Mouse (Mus musculus) ZHBTc4 (cell line): ENCODE data around the gene Sfmbt1.

Source experiments
- DNase-seq: peaks from one replicate; pipeline ENCODE4 v3.0.0-alpha.2; 2011; ENCODE audit warnings: low read depth, low spot score

The Sfmbt1 gene

GRCm38 (mm10) chr14:30825021-30825475, 110.4 kb downstream of the Sfmbt1 start:
- no peak for DNase-seq

GRCm38 (mm10) chr14:30825476-30826131, 111.0 kb downstream of the Sfmbt1 start, which contains the start of gene Tmem110:
Gene Tmem110 (plus strand): TSS chr14:30825590.
- DNase-seq = peak; percentile 92

DNA sequence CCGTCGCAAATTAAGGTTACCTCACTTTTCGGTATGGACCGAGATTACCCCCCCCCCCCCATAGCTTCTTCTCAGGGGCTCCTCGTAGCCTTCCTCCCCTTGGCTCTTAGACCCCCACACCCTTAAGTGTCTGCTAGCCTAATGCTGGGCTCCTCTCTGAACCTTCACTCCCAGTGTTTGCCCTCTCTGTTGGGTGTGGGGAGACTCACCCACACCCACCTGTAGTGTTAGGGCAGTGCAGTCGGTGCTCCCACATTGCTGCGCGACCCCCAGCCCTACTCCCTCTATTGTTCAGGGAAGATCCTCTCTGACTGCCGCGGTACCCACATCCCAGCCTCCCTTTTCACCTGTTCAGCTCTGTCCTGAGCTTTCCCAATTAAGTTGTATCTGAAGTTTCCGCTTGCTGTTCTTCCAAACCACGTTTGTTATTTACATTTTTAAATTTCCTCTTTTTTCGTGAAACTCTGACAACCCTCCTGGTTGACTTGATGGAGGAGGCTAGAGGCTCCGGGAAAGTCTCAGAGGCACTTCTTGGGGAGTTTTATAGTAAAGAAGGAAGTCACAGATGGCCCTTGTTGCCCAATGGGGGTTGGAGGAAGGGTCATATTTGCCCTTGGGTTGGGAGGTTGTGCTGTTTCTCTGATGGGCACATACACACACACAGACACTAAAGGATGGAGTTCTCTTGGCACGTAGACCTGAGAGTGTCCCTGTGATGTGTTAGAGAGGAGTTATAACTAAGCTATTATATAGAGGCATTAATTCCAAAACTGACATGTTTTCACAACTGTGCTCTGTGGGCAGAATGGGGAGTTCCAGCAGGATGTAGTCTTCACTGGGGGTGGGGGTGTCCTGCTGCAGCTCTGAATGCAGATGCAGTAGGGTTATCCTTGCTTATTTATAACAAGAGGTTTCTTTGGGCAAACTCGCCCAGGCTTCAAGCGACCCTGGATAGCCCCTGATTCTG, 111.8 kb downstream of the Sfmbt1 start:
- DNase-seq = no peak

DNA sequence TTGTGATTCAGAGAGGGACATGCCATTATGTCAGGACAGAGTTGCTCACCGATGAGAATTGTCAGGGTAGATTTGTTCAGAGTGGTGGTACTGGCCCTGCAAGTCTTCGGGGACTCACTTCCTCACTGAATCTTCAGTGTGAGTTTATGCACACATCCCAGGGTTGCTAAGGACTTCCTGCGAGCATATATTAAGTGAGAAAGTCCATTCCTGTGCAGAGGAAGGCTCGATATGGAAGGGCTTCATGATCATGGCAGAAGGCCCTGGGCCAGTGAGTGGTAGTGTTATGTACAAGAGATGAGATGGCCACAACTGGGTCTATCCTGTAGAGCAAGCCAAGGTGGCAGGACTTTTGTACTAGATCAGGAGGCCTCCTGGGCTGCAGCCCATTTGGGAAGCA, 112.8 kb downstream of the Sfmbt1 start:
- DNase-seq = no peak

DNA sequence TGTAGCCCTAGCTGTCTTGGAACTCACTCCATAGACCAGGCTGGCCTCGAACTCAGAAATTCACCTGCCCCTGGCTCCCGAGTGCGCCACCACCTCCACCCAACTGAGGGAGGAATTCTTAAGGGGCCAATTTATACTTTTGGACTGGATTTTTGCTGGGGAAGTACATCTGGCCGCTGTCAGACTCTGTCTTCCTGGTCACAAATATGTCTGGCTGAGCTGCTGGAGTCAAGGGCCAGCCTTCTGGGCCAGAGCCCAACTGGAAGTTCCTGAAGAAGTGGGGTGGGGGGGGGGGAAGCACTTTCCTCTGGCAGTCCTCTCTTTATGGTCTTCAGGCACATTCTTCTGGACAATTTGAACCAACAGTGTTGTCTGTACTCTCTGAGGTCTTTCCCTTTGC, 113.4 kb downstream of the Sfmbt1 start:
- no peak for DNase-seq

GRCm38 (mm10) chr14:30828635-30829460, 114.2 kb downstream of the Sfmbt1 start:
- DNase-seq = no peak

GRCm38 (mm10) chr14:30837416-30837996, 122.9 kb downstream of the Sfmbt1 start:
- no peak for DNase-seq

- no peak for DNase-seq
Observed at GRCm38 (mm10) chr14:30843701-30844100, 129.1 kb downstream of the Sfmbt1 start.

DNA sequence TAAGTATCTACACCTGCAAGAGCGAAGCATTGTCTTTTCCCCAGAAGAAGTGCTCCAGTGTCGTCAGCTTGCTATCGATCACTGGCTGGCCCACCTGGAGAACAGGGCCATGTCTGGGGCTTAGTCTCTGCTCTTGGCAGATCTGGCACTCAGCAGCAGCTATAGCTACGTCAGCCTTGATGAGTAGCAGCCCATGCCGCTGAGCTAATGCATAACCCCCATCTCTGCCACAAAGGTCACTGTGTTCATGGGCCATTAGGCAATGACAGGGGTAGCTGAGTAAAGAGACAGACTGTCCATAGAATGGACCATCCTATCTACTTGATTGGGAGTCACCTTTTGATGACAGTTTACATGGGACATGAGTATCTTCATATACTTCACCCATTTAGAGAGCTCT, 135.9 kb downstream of the Sfmbt1 start:
- no peak for DNase-seq

DNA sequence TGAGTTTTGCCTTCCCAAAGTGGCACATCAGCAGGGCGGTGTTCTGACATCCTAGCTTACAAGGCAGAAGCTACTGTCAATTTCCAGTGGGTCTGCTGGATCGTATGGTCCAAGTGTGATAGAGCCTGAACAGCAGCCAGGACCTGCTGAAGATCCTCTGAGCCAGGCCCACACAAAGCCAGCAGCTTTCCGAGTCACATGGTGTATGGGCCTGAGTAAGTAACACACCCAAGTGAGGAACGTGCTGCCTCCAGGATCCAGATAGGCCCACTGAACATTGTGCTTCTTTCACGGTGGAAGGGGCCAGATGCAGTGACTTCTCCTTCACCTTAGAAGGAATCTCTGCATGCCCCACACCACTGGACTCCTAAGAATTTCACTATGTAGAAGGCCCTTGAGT, 137.7 kb downstream of the Sfmbt1 start:
- DNase-seq = peak; percentile 49

GRCm38 (mm10) chr14:30855316-30855715, 140.7 kb downstream of the Sfmbt1 start:
- DNase-seq = no peak

DNA sequence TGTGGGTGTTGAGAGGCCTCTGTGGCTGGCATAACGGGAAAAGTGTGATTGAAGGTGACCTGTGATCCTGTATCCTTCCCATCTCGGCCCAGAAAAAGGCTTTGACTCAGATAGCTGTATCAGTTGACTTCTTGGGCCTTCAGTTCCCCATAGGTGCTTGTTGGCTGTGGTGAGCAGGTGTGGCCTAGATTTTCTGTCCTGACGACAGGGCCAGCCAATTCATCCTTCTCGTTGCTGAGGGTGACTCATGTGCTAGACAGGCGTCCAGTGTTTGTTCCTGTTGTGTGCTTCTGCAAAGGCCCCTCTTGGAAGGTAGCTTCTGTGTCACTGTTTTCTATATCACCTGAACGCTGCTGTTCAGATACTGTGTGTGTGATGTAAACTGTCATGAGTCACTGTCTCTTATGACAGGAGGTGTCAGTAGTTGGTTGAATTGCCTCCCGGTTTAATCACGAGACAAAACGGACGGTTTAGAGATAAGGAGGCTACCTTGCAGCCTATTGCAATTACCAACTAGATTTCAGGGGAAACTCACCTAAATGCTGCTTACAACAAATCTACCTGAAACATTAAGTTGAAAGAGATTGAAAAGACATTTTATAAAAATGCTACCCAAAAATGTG, 142.3 kb downstream of the Sfmbt1 start:
- no peak for DNase-seq

DNA sequence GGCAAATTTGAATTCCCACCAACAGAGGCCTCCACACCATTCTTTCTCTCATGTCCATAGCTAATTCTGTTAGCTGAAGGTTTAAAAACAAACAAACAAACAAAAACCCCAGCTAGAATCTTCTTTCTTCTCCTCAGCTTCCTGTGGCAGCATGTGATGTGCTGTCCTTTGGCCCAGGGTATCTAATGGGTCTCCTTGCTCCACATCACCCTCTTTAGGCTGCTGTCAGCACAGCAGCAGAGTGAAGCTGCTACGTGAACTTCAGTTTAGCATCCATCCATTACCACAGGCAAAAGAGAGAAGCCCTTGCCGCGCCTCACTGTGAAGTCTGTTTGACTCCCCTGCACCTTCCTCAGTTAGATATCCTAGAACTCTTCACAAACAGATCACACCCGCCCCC, 143.3 kb downstream of the Sfmbt1 start:
- DNase-seq = peak; percentile 57

DNA sequence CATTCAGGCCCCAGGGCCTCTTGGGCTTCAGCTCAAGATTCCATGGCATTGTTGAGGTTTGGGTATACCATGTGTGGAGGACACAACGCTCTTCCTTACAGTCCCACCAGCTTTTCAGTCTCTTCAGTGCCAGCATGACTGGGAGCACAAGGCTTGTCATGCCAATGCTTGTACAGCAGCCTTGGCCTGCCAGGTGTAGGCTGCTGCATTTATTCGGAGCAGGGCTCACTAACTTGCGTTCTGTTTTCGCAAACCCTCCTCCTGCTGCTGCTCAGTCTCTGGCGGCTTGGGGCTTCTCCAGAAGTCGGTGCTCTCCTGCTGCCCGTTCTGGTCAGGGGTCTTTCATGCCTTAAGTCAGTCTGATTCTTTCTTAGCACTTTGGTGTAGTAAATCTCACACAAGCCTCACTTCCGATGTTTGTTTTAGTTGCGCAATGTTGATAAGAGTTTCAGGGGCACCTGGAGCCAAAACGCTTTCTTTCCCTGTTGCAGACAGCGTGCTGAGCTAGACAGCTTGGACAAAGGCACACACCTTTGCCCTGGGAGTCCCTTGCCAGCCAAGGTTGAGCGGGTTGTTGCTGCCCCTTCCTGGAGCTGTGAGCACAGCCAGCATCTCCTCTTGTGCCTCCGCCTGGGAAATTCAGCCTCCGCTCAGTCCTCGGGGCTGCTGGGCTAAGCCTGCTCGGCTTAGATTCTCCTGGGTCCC, 146.9 kb downstream of the Sfmbt1 start:
- no peak for DNase-seq

DNA sequence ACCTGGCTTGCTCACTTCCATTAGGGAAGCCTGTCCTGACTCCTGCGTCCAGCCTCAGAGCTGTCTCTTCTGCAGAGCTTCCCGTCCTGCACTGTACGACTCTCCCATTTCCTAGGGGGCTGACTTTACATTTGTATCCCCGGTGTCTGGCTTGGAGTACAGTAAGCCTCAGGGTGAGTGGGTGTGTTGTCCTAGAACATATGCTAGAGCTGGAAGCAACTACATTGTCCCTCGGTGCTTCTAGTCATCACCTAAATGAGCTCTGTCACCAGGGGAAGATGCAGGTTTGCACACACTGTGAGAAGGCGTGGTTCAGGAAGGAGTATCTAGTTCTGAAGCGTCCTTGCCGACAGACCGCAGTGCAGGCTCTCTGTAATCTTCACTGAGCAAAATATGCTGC, 147.7 kb downstream of the Sfmbt1 start:
- DNase-seq = no peak

DNA sequence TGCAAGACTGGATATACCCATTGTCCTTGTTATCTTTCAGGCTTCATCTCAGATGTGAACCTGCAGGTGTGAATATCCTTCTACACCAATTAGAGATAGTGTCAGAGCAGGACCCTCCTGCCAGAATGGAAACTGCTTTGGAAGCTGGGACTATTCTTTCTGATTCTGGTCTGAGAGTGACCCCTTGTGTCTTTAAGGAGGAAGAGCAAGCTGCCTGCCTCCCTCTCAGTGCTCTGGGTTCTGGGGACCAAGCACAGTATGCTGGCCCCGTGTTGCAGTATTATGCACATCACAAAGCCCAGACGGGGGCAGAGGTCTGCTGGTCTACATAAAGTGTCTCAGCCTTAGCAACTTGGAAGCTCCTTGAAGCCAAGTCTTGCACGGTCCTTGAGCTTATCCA, 150.7 kb downstream of the Sfmbt1 start:
- DNase-seq = no peak

DNA sequence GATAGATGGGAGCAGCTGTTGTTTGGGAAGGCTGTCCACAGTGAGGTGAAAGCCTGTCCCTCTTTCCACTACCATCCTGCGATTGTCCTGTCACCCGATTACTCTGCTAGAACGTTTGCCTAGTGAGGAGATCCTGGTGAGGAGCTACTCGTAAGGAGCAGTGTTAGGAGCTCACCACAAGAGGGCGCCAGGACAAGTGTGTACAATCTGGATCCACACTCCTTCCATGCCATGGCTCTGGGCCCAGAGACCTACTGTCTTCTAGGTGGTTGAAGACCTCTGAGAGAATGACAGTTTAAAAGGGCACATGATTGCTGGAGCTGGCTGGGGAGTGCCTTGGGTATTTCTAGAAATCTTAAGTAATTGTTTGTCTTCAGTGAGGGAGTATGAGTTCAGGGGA, 152.4 kb downstream of the Sfmbt1 start:
- peak; percentile 81 for DNase-seq

- DNase-seq = no peak
Observed at GRCm38 (mm10) chr14:30868826-30869225, 154.2 kb downstream of the Sfmbt1 start.

DNA sequence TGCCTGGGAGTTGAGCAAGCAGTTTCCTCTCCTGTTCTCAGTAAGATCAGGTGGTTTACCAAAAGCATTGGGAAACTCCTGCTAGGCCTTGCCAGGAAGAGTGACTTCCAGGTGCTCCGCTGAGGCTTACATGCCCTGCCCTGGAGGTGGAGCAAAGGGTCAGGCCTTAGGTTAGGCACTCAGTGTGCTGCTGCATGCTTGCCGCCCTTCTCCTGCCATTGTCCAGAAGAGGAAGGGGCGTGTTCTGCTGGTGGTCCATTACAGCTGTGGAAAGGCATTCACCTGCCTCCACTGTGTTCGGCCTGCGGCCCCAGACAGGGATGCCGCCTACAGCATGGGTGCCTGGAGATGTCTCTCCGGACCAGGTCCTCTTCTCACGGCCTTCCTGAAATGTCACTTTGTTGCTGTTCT, 154.7 kb downstream of the Sfmbt1 start:
- DNase-seq = peak; percentile 73
